Mouse (Mus musculus) layer of hippocampus, postnatal 25 days (tissue): ENCODE data around the gene Htra3. TPM values are rescaled to one million over a fixed set of nuclear protein-coding genes. Genes with fewer than 3 reads are reported as not detected.
A peak's percentile ranks its signal among the peaks of the same experiment; 100 is the strongest.

Experiments
- DNase-seq, 2 experiments: peaks; one replicate each; pipeline ENCODE4 v3.0.0; 2022; ENCODE audit warnings: mixed read lengths in 2 of 2, low spot score in 1 of 2; ENCODE audit errors: extremely low spot score in 1 of 2
- total RNA-seq, 2 experiments: library from RNA; stranded (reverse); gene quantifications; 2 replicates each; pipeline ENCODE4 v1.2.3; 2021

Htra3 gene
- 1 to 10 TPM; 5.9 to 8.0 TPM for total RNA-seq

DNA sequence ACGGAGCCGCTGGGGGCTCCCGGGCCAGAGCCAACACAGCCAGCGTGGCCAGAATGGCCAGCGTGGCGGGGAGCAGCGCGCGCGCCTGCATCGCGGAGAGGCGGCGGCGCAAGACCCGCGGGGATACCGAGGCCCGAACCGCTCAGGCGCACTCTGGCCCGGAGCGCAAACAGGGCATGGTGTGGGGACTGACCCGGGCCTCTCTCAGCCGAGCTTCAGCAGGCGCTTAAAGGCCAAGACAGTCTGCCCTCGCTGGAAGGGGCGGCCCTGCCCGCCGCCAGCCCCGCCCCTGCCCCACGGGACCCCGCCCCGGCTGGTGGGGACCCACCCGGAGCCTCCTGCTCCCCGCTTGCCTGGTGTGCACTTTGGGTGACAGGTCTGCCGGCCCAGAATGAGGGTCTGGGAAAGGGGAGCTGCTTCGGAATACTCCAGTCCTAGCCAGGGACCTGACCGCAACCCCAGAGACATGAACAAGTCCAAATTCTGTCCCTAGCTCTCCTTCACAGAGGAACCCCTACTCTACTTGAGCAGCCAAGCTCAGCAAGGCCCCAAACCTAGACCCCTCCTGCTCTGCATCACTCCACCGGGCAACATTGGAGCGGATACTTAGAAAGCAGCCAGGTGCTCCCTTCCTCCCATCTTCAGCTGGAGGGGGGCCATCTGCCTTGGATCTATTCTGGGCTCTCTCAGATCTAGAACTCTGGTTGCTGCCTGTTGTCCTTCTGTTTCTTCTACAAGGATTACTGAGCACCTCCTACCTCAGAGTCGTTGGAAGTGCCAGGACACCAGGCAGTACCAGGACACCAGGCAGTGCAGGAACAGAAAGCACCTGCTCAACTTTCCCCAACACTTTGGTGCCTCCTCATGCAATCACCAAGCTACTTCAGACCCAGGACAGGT lies at the start of gene Htra3:
Htra3 (minus strand) TSS at position 527 of the 900 bp plus-strand sequence.
- no peak for DNase-seq

DNA sequence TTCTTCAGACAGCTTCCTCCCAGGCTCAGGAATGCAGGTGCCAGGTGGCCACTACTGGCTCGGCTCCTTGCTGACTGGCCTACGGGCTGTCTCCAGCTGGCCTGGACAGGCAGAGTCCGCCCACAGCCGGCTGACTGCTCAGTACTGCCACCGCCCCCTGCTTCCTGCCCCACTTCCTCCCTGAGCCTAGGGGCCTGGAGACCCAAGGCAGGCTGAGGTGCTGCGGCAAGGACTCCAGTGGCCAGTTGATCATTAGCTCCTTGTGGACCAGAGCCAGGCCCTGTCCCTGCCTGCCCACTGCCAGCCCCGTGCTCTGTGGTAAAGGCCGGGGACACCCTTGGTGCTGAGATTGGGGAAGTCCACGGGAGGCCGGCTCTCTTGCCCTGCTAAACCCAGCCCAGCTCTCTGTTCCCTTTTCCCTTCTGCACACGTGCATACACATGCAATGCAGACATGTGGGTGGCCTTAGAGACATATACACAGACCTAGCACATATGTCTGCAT lies 49.4 kb upstream of the Htra3 start:
- DNase-seq, result peak; percentile 10 to 23

DNA sequence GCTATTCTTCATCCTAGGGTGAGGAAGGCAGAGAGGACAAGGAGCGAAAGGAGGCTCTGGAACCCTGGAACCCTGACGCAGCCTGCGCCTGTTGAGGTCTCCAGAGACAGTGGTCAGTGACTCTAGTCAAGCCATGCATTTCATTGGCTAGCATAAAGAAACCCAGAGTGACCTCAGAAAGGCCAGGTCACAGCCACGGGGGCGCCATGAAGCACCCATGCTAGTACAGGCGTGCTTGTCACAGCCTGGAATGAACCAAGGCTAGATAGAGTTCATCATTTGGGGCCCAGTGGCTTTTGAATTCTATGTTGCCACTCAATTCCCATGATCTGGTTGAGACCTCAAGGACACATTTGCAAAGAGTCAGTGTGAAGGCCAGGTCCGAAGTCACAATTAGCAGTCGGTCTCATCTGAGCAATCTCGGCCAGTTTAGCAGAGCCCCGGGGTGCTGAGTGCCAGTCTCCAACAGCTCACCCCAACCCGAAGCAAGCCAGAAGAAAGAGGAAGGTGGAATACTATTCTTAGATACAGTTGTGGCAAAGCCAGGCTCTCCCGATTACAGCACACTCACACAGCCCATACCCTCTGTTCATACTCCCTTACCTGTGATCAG lies 48.9 kb upstream of the Htra3 start:
- no peak for DNase-seq

DNA sequence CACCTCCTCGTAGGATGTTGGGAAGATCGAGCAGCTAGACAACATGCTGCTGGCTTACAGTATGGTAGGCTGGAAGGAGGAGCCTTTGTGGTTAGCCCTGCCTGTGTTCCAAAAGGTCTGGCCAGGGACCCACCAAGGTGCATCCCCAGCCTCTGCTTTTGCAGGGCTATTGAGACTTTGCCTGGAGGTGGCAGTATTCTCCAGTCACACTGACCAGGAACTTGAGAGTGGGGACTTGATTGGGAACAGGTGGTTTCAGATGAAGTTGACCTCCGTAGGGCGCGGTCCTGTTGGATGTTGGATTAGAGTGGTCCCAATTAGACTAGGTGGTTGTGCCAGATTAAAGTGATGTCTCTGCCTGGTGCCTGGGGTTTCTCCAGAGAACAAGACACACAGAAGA lies 47.9 kb upstream of the Htra3 start:
- no peak for DNase-seq

DNA sequence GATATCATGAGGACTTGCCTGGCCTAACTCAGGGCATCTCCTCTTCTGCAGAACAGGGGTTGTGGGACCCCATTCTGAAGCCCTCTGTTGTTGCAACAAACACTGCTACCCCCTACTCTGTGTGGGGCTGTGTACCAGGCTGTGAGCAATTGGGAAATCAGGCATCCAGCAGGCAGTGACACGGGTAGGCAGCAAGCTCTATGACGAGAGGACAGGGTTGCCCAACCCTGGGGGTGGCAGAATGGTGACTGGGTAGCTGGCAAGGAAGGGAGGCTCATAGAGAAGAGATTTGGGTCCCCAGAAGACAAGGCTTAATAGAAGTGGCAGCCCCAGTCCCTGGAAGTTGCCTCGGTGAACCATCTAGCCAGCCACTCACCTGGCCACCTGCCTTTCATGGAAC lies 46.3 kb upstream of the Htra3 start:
- no peak for DNase-seq

DNA sequence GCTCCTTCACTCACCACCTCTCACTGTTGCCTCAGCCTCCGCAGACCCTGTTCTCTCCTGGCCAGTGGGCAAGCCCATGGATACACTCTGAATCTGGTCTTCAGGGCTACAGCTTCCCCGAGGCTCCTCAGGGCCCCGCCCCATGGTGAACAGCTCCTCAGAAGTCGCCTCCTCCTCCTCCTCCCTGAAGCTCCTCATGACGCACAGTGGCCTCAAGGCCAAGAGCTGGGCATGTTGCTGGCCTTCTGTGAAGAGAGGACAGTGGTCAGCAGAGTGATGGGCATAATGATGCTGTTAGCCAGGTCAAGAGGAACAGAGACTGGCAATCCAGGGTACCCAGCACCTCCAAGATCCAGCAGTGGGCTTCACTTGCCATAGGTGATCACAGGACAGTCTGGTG lies 44.3 kb upstream of the Htra3 start:
- no peak for DNase-seq

DNA sequence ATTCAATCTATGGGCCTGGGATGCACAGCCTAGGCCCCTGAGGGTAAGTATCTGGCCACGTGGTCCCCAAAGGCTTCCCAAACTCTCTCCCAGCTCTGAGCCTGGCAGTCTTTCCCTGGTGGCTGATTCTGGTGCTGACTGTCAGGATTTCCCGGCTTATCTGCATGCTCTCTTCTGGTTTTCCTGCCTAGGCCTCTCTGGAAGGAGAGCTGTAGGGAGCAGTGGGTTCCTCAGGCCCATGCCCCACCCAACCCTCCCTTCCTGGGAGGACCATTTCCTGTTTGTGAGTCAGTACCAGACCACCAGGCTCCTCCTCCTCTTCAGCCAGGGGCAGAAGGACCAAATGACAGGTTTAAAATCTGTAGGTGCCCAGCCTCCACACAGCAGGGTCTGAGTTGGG lies 43.1 kb upstream of the Htra3 start:
- DNase-seq, result no peak

DNA sequence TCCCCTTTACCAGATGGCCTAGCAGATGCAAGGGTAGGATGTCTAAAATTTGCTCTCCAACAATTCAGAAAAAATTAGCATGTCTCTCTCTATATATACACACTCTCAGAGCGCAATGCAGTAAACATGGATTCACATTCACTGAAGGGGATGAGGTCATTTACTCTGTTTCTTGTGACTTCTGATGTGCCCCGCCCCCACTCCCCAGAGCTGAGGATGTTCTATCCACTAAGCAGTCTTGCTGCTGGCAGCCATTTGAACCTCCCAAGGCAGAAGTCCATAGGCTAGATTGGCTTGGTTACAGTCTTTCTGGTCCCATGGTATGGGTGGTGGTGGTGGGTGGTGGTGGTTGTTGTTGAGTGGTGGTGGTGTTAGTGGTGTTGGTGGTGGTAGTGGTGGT lies 42.4 kb upstream of the Htra3 start:
- no peak for DNase-seq

DNA sequence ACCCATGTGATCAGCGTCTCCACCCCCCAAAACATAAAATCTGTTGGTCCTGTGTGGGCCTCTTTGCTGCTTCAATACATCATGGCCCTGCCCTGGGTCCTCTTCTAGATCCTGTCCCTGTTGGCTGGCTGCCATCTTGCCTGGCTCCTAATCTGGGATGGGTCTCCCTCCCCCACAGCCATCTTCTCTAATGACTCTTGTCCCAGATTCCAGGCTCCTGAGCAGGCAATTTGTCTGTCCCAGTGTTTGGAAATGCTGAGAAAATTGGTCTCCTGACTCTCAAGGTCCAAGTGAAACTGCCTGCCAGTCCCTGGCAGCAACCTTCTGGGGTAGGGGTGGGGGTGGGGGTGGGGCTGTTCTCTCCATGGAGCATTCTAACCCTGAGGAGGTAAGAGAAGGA lies 40.3 kb upstream of the Htra3 start:
- no peak for DNase-seq

DNA sequence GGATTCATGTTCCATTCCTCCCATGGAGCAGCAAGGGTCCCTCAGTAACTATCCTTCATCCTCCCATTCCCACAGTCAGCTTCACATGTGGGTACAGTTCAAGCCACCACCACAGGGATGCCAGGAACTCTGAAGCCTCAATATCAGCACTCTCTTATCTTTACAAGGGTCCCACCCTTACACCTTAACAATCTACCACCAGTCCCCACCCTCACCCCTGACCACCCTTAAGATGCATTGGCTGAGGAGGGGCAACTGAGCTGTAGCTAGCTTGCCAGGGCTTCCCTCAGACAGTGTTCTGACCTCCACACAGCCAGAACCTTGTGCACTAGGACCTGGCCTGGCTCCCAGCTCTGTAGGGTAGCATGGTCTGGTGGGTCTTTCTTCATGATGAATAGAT lies 39.8 kb upstream of the Htra3 start:
- DNase-seq, result no peak

DNA sequence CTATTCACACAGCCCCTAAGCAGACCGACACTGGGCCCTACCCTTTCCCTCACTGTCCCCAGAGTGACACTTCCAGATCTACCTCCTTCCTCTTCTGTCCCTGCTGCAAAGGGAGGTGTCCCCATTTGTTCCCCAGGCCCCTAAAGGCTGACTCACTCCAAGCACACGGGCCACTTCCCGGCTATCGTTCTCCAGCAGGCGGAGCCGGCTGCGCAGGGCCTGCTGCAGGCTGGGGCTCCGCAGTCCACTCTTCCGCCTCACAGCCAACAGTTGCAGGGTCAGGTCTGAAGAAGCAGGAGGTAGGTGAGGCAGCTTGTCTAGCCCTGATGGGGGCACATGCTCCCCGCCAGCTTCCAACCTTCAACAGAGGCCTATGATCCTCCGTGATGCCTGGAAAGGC lies 39.2 kb upstream of the Htra3 start:
- DNase-seq, result no peak

DNA sequence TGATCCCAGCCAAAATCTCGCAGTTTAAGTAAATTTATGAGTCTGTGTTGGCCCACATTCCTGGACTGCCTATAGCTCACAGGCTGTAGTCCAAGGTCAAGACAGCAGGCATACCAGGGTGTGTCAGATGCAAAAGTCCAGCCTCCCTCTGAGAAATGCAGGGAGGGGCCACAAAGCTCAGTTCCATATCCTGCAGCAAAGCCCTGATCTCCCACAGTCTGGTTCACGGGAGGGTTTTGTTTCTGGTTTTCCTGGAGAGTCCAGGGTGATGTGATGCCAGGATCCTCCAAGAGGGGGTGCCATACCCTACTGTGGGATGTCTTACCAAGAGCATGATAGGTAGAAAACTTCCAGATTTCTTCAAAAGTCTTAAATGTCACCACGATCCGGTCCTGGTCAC lies 38.4 kb upstream of the Htra3 start:
- DNase-seq, result peak; percentile 36 to 65

DNA sequence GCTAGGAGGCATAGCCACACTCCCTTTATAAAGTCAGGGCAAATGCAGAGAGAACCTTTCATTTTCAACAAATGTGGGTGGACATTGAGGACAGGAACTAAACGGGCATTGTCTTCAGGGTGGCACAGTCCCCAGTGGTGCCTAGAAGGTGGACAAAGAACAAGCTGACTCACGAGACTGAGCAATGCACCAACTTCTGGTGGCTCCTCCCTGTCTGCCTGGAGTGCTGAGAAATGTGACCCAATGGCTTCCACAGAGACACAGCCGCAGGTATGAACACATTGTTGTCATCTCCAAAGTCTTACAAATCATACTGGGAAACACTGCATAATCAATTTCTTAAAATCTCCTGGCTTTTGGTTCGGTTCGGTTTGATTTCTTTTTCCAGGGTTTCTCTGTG lies 37.9 kb upstream of the Htra3 start:
- no peak for DNase-seq

DNA sequence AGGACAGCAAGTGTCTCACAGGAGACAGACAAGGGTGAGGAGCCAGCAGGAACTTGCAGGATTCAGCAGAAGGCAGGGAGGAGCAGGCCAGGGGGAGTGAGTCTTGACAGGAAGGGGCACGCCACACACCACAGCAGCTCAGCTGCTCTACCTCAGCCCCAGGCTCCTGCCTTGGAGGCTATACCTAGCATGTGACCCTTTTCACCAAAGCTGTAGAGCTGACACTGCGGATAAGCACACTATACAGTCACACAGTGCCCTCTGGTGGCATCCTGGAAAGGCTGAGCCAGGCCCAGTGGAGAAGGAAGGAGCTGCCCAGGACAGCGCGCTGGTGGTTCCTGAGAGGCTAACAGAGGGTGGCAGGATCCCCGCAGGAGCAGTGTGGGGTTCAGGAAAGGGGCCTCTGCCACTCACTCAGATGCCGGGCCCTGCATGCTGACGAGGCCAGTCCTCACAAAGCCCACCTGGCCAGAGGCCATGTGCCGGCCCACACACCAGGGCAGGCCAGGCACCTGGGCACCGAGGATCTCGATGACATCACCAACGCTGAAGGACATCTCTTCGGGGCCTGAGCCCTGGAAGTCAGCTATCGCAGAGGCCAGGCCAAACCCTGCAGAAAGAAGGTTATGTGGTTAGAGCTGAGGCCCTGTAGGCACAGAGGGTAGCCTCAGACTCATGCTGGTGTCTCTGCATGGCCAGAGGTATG lies 34.2 kb upstream of the Htra3 start:
- DNase-seq, result peak; percentile 48 to 82

DNA sequence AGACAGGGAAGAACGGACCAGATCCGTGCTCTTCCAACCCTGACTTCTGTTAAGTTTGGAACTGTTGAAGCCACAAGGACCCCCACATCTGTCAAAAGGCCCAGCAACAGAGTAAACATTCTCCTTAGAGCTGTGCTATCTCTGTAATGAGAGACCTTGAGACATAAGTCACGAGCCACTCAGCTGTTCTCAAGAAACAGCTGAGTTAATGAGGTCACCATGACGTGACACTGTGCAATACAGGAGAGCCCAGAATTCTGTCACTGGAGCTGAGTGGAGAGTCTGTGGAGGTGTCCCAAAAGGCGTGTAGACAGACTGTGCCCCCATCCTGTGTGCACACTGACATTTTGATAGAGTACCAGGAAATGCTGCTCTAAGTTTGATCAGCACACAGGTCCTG lies 32.9 kb upstream of the Htra3 start:
- no peak for DNase-seq

DNA sequence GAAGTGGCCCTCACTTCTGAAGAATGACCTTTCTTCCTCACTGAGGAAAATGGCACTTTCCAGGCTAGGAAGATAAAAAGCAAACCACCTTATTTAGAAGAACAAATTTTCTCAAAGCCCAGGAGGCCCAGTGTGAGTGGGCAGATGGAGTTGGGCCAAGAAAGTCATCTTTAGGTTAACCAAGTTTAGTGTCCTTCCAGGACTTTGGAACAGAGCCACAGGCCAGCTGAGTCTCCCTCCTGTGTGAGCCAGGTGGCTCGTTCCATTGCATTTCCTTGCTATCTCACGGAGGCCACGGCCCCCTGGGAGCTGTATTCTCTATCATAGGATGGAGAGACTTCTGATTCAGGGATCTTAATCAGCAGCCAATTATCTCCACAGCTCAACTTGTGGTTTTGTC lies 31.3 kb upstream of the Htra3 start:
- no peak for DNase-seq

DNA sequence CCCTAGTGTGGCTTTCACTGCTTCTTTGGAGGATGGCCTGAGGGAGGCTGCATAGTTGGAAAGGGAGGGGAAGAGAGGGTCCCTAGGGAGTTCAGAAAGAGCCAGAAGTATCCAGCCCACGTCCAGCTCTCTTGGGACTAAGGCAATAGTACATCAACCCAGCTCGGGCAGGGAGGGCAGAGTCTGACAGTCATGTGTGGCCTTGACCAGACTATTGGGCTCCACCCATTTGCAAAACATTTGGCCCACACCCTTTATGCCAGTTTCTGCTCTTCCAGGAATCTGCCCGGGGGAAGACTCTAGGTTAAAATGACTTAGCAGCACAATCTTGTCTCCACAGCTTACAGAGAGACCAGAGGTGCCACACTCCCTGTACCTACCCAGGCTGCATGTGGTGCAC lies 30.9 kb upstream of the Htra3 start:
- no peak for DNase-seq

DNA sequence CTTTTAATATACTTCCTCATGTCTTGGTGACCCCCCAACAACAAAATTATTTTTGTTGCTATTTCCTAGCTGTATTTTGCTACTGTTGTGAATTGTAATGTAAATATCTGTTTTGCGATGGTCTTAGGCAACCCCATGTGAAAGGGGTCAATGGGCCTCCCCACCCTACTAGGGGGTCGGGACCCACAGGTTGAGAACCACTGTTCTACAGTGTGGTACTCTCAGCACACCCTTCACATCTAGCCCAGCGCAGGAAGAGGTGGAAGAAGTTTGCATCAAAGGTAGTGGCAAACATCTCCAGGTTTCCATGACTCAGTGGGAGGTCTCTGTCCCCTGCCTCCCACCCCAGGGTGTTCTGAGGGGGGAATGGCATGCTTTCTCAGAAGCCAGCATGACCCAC lies 25.8 kb upstream of the Htra3 start:
- no peak for DNase-seq

DNA sequence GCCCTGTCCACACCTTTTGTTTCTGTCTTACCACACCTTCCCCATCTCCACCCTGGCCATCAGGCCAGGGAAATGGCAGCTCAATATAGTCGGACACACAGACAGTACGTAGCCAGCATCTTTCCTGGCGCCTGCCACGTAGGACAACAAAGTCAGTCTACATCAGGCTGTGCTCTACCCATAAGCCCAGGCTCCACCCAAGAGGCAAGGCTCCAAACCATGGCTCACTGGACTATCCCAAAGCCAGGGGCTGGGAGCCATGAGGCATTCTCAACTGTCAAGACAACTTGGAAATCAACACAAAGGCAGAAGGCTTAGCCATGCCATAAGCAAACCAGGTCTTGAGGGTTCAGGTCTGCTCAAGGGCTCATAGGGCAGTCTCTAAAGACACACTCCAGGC lies 24.2 kb upstream of the Htra3 start:
- DNase-seq, result no peak

DNA sequence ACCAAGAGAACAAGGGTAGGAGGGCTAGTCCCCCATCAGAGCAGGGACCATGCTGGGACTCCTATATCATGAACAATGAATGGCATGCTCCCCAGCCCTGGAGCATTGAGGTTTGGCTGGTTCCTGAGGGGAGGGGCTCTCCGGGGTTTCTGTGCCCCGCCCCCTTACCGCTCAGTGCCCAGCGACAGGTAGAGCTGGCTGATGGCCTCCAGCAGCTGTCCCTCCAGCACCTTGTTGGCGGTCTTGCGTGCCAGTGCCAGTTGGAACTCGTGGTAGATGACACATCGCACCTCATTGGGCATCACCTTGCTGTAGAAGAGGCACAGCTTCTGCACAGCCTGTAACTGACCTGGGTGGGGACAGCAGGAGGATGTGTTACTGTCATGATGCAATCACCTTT lies 23.6 kb upstream of the Htra3 start:
- DNase-seq, result no peak

DNA sequence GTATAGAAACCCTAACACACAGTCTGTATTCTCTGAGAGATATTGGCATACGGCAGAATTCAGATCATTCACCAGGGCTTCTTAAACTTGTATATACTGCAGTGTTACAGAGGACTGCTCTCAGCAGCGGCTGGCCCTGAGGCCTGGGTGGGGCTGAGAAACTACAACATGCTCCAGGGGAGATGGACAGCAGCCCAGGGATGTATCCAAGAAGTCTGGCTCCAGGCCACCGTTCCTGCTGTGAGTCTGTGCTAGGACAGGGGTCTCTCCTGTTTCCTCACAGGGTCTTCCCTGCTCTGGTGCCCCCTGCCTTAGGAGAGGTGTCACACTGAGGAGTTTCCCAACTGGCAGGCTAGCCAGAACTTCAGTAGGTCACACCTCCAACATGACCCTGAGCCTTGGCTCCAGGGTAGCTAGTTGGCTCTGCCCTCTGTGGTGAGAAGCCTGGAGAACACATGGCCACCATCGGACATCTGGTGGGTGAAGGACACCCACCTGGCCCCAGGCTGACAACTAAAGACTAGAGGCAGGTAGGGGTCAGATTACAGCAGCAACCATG lies 23.1 kb upstream of the Htra3 start:
- DNase-seq, result no peak
